Mouse (Mus musculus): ENCODE data around the gene Otulinl.

Gene Otulinl

GRCm38 (mm10) chr15:27680997-27681396 is 382 bp downstream of the Otulinl start:
- DNase-seq (ENCODE audit: low spot score), result no peak

- no peak for DNase-seq (ENCODE audit: low spot score)
Observed at GRCm38 (mm10) chr15:27678511-27678910, 2.9 kb downstream of the Otulinl start.

GRCm38 (mm10) chr15:27677801-27678200 is 3.6 kb downstream of the Otulinl start:
- no peak for DNase-seq (ENCODE audit: low spot score)

GRCm38 (mm10) chr15:27676211-27676610 is 5.2 kb downstream of the Otulinl start:
- no peak for DNase-seq (ENCODE audit: low spot score)

- no peak for DNase-seq (ENCODE audit: low spot score)
Observed at GRCm38 (mm10) chr15:27675122-27675521, 6.3 kb downstream of the Otulinl start.

- no peak for DNase-seq (ENCODE audit: low spot score)
Observed at GRCm38 (mm10) chr15:27674041-27674440, 7.3 kb downstream of the Otulinl start.

- DNase-seq (ENCODE audit: low spot score), result no peak
Observed at GRCm38 (mm10) chr15:27673151-27673550, 8.2 kb downstream of the Otulinl start.

GRCm38 (mm10) chr15:27672259-27672658 is 9.1 kb downstream of the Otulinl start:
- DNase-seq (ENCODE audit: low spot score), result no peak

GRCm38 (mm10) chr15:27671612-27672245 is 9.7 kb downstream of the Otulinl start:
- no peak for DNase-seq (ENCODE audit: low spot score)

GRCm38 (mm10) chr15:27670708-27671107 is 10.7 kb downstream of the Otulinl start:
- DNase-seq (ENCODE audit: low spot score), result no peak

GRCm38 (mm10) chr15:27669931-27670411 is 11.4 kb downstream of the Otulinl start:
- DNase-seq (ENCODE audit: low spot score), result no peak

GRCm38 (mm10) chr15:27669276-27669675 is 12.1 kb downstream of the Otulinl start:
- no peak for DNase-seq (ENCODE audit: low spot score)

- DNase-seq (ENCODE audit: low spot score), result no peak
Observed at GRCm38 (mm10) chr15:27668557-27668956, 12.8 kb downstream of the Otulinl start.

GRCm38 (mm10) chr15:27668001-27668461 is 13.3 kb downstream of the Otulinl start:
- no peak for DNase-seq (ENCODE audit: low spot score)

- no peak for DNase-seq (ENCODE audit: low spot score)
Observed at GRCm38 (mm10) chr15:27666911-27667539, 14.4 kb downstream of the Otulinl start.

GRCm38 (mm10) chr15:27665392-27665911 is 15.9 kb downstream of the Otulinl start:
- no peak for DNase-seq (ENCODE audit: low spot score)

GRCm38 (mm10) chr15:27664126-27664525 is 17.3 kb downstream of the Otulinl start:
- DNase-seq (ENCODE audit: low spot score), result no peak

GRCm38 (mm10) chr15:27662699-27663098 is 18.7 kb downstream of the Otulinl start:
- no peak for DNase-seq (ENCODE audit: low spot score)

- DNase-seq (ENCODE audit: low spot score), result no peak
Observed at GRCm38 (mm10) chr15:27661696-27662095, 19.7 kb downstream of the Otulinl start.

- DNase-seq (ENCODE audit: low spot score), result peak; percentile 60
Observed at GRCm38 (mm10) chr15:27659592-27660244, 21.7 kb downstream of the Otulinl start.

- no peak for DNase-seq (ENCODE audit: low spot score)
Observed at GRCm38 (mm10) chr15:27659143-27659542, 22.2 kb downstream of the Otulinl start.

- no peak for DNase-seq (ENCODE audit: low spot score)
Observed at GRCm38 (mm10) chr15:27658356-27658755, 23.0 kb downstream of the Otulinl start.

- DNase-seq (ENCODE audit: low spot score), result no peak
Observed at GRCm38 (mm10) chr15:27657866-27658265, 23.5 kb downstream of the Otulinl start.

Data from spleen, adult 12 weeks (tissue).